Comparison of ENCODE assay signal across 7 mouse cellular contexts in the genomic region with DNA sequence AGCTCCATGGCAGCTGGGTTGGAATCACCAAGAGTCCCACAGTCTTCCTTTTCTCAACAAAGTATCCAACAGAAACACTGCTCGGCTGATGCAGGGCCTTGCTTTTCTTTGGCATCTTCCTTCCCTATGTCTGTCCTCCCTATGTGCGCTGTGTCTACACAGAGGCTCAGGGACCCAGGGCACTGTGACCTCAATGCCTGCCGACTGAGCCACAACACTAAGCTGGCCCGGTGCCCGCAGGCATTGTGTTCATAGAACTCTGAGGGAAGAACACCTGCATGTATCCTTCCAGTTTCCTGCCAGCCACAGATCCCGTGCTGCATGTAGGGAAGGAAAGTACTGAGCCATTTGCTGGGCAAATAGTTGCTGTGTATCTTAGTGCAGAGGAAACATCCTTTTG.
A peak's percentile ranks its signal among the peaks of the same experiment; 100 is the strongest.
DNase-seq lines count a peak whose midpoint lies in the region; ATAC-seq lines count a peak whose summit lies in the region.

No protein-coding gene starts in this region.

- intact Hi-C loops in heart, postnatal 25 days (cut with DNase I), result no loop called here

- DNase-seq in urinary bladder, postnatal 14 days (ENCODE audit: low spot score), result peak; percentile 40
- DNase-seq in urinary bladder, adult 18-20 months (ENCODE audit: low spot score in 2 of 2), result no peak
- DNase-seq in heart, postnatal 25 days (ENCODE audit: low spot score), result peak; percentile 37
- DNase-seq in lung, postnatal 36 days, result peak; percentile 64
- DNase-seq in c-Kit-positive CD71-positive TER-119-positive erythroid progenitor cells, embryonic 14.5 days (ENCODE audit: low spot score), result no peak
- DNase-seq in yolk sac, embryonic 10.5 days (ENCODE audit: low spot score), result no peak

- ATAC-seq in frontal cortex, adult (ENCODE audit: low TSS enrichment), result no peak

Comparison
In these comparisons a context has a peak if more than half of its experiments do, and no peak if none do; other contexts are left out.
1. DNase-seq: peak in urinary bladder, postnatal 14 days (single experiment), heart, postnatal 25 days (single experiment) and lung, postnatal 36 days (single experiment); none in urinary bladder, adult 18-20 months (0 of 2), c-Kit-positive CD71-positive TER-119-positive erythroid progenitor cells, embryonic 14.5 days (single experiment) and yolk sac, embryonic 10.5 days (single experiment).